Mouse (Mus musculus) stomach, postnatal 0 days (tissue): ENCODE data around the gene Dph7. TPM values are rescaled to one million over a fixed set of nuclear protein-coding genes. Genes with fewer than 3 reads are reported as not detected.
"Not testable (repeated sequence)": the region's sequence is repeated elsewhere in the genome, so short reads cannot be mapped to it uniquely, and the experiment has no call there.

ENCODE experiments used
- ATAC-seq: fragments of 200-750 bp; cut with Nextera tagmentation; 2 replicates; pipeline ENCODE4 v1.8.0; 2017; ENCODE audit not compliant: low FRiP score, low TSS enrichment
- DNase-seq: peaks from one replicate; pipeline ENCODE4 v3.0.0-alpha.2; 2016; ENCODE audit warnings: low spot score
- H3K27ac ChIP-seq: fragments of 300-500 bp; sonication (generic); replicated peaks from 2 replicates; pipeline ENCODE4 v1.5.1; 2014; ENCODE audit warnings: mild to moderate bottlenecking, control low read depth
- H3K27me3 ChIP-seq: fragments of 300-500 bp; sonication (generic); 2 replicates; pipeline ENCODE4 v1.6.1; 2014; ENCODE audit warnings: low read length; ENCODE audit not compliant: control insufficient read depth, insufficient read depth
- H3K36me3 ChIP-seq: fragments of 300-500 bp; sonication (generic); 2 replicates; pipeline ENCODE4 v1.6.1; 2014; ENCODE audit warnings: low read length, mixed read lengths; ENCODE audit not compliant: control insufficient read depth, insufficient read depth
- H3K4me1 ChIP-seq: fragments of 300-500 bp; sonication (generic); replicated peaks from 2 replicates; pipeline ENCODE4 v1.6.1; 2014; ENCODE audit warnings: antibody characterized with exemption; ENCODE audit not compliant: control insufficient read depth, insufficient read depth
- H3K4me2 ChIP-seq: fragments of 300-500 bp; sonication (generic); replicated peaks from 2 replicates; pipeline ENCODE4 v1.6.1; 2014; ENCODE audit warnings: low read depth, mild to moderate bottlenecking, control low read depth, moderate library complexity
- H3K4me3 ChIP-seq: fragments of 300-500 bp; sonication (generic); 2 replicates; pipeline ENCODE4 v1.5.1; 2014; ENCODE audit warnings: low read depth, low read length, control low read depth
- H3K9ac ChIP-seq: fragments of 300-500 bp; sonication (generic); 2 replicates; pipeline ENCODE4 v1.6.1; 2014; ENCODE audit warnings: mild to moderate bottlenecking, low read length, control low read depth, mixed read lengths
- H3K9me3 ChIP-seq: fragments of 300-500 bp; sonication (generic); 2 replicates; pipeline ENCODE4 v1.6.1; 2016; ENCODE audit warnings: low read length; ENCODE audit not compliant: control insufficient read depth
- CTCF ChIP-seq: IDR thresholded peaks from 2 replicates; pipeline ENCODE4 v1.5.1; 2016; ENCODE audit warnings: antibody characterized with exemption, low read depth, mild to moderate bottlenecking, moderate library complexity
- EP300 ChIP-seq: optimal IDR thresholded peaks from 2 replicates; pipeline ENCODE3; 2016; ENCODE audit warnings: antibody characterized with exemption
- WGBS: fragments of 180-500 bp; shearing (Covaris S2); extraction: QIAGEN DNeasy Blood & Tissue Kit; methylation state at CpG from one replicate; pipeline ENCODE4 v1.1.7; 2014; 5-methylcytosine and 5-hydroxymethylcytosine counted together
- polyA plus RNA-seq: library from polyadenylated mRNA; unstranded; fragments of >200 nt; fragmentation: Nextera tagmentation; extraction: Ambion mirVana; gene quantifications from 2 replicates; pipeline ENCODE4 v1.2.1, GENCODE M21; 2015

Dph7 gene
- polyA plus RNA-seq, 1 experiment from 2014 or later, result 12.1 TPM

DNA sequence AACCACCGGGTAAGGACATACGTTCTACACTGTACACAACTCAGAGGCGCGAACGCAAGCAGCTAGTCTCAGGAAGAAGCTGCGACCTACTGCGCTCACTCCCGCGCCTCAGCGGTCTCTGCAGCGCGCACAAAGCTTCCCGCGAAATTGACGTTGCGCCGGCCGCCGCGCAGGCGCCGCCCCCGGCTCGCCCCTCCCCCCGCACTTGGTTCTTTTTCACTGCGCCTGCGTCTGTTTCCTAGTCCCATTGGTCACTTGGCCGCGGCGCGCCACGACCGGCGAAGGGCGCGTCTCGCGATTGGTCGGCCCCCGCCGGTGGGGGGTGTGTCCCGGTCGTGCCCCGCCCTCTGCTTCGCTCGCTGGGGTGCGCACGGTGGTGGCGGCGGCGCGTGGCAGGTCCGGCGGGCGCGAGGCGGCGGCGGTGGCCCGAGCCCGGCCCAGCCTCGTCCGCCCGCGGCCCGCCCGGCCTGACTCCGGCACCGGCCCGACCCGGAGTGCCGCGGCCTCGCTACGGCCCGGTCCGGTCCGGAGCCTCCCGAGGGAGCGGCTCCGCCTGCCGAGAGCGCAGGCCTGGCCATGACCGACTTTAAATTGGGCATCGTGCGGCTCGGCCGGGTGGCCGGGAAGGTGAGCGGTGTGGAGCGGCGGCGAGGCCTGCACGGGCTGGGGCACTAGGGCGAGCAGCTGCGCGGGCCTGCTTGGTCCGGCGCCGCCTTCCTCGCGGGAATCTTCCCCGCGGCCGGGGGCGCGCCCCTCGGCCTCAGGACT lies 12.6 kb upstream of the Dph7 start, which contains the start of gene Zmynd19:
TSS of gene Zmynd19 (plus strand) at position 372 of the 768 bp plus-strand sequence.
- TF ChIP-seq CTCF (no peak), EP300 (no peak)
- Histone ChIP-seq H3K4me3 (peak within 1 kb of the TSS; percentile 86), H3K9ac (peak within 1 kb of the TSS; percentile 87), H3K4me1 (no peaks in the 10 kb centered on the region), H3K27ac (peak within 1 kb of the TSS; percentile 75), H3K36me3 (peaks cover 7% of the 10 kb centered on the region; the same call in 1 of the 2 replicates), H3K4me2 (peak within 1 kb of the TSS; percentile 97), H3K9me3 (no peaks in the 10 kb centered on the region), H3K27me3 (no peaks in the 10 kb centered on the region)
- peak; percentile 99 for ATAC-seq
- under 1% methylated on average over 61 of the region's 108 CpGs for WGBS
- DNase-seq, result peak; percentile 99

DNA sequence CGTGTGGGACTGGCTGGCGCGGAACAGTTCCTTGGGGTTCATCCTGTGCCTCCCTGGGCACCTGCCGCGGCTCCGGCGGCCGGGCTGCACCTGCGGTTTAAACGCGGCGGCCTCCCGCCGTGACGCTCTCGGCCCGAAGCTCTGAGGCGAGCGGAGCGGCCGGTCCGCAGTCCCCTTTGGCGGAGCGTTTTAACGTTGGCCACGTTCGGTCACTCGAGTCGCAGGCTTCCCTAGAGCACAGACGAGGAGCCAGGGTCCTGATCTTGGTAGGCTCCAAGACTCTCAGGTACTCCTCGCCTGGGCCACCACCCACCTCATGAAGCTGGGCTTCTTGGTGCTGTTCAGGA lies 12.0 kb upstream of the Dph7 start:
- under 1% methylated on average over 31 of the region's 31 CpGs for WGBS
- Histone ChIP-seq H3K4me3 (peak overlapping the region; percentile 86), H3K9me3 (no peaks in the 10 kb centered on the region), H3K4me1 (no peaks in the 10 kb centered on the region), H3K4me2 (peak overlapping the region; percentile 97), H3K9ac (peak overlapping the region; percentile 87), H3K36me3 (peaks cover 7% of the 10 kb centered on the region; the same call in 1 of the 2 replicates), H3K27ac (peak overlapping the region; percentile 75), H3K27me3 (no peaks in the 10 kb centered on the region)
- TF ChIP-seq CTCF (no peak), EP300 (no peak)
- ATAC-seq, result no peak
- DNase-seq, result peak; percentile 42

DNA sequence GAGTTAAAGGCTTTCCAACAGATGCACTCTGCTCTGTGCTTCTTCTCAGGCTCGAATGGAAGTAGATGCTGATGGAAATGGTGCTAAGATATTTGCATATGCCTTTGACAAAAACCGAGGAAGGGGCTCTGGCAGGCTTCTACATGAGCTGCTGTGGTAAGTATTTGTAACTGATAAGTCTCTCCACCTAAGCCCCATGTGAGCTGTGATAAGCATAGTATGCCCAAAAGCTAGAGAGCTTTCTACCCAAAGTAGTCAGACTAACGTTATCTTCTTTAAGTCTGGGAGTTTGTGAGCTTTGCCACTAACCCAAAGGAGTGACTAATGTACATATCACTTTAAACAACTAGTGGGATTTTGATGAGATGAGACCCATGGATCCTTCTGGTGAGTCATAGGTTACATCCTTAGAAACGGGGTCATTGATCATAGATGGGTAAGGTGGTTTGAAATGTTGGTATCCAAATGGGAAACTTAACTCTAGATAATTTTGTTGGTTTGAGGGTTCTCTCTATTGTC lies 9.6 kb upstream of the Dph7 start:
- TF ChIP-seq EP300, result no peak
- no peak for TF ChIP-seq CTCF
- no peaks in the 10 kb centered on the region for H3K4me1 ChIP-seq
- no peaks in the 10 kb centered on the region for H3K9me3 ChIP-seq
- no peak overlapping the region for H3K4me2 ChIP-seq
- H3K9ac ChIP-seq, result no peak overlapping the region
- WGBS, result 79% methylated on average over 4 of the region's 4 CpGs
- H3K36me3 ChIP-seq, result peaks cover 7% of the 10 kb centered on the region; the same call in 1 of the 2 replicates
- DNase-seq (no peak), ATAC-seq (no peak)
- no peak overlapping the region for H3K27ac ChIP-seq
- no peak overlapping the region for H3K4me3 ChIP-seq
- H3K27me3 ChIP-seq, result no peaks in the 10 kb centered on the region

DNA sequence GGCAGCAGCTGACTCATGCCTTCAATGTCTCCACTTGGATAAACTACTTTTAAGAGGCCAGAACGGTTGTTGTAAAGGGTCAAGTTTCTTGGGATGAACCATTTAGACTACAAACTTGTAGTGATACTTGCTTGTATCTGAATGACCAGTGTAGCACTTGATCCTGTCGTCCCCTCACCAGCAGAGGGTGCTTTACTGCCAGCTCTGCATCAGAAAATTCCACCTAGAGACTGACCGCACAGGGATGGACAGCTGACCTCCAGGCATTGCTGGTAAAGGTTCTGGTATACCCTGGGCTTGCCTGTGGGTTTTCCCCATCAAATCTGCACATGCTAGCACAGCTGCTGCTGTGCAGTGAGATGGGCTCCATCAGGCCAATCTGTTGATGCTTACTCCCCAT lies 1.3 kb upstream of the Dph7 start:
- Histone ChIP-seq H3K27me3 (no peaks in the 10 kb centered on the region), H3K4me2 (no peak overlapping the region), H3K9me3 (no peaks in the 10 kb centered on the region), H3K36me3 (0 out of 2 replicates have a peak, but pooled peaks cover 4% of the 10 kb centered on the region), H3K27ac (no peak overlapping the region), H3K4me3 (no peak overlapping the region), H3K9ac (no peak overlapping the region), H3K4me1 (no peaks in the 10 kb centered on the region)
- peak; percentile 76 for TF ChIP-seq CTCF
- no peak for TF ChIP-seq EP300
- WGBS, result 29% methylated on average over 3 of the region's 3 CpGs
- ATAC-seq (0 out of 2 replicates have a peak, but pooled peaks have one; percentile 8), DNase-seq (peak; percentile 56)

DNA sequence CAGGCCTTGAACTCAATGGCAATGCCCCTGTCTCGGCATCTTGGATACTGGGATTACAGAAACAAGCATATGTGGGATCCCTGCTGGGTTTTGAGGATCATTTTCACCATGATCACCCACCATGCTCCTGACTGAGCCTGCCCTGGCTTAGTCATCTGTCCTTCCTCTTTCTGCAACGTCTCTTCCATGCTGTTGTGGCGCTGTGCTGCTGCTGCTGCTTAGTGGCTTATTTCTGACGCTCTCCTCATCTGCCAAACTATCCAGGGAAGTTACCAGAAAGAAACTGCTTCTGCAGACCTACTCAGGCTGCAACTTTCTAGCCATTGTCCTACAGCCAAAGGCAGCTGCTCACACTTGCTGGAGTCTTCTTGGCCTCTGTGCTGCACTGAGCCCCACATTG lies 8.2 kb downstream of the Dph7 start:
- no peak overlapping the region for H3K4me2 ChIP-seq
- WGBS, result 81% methylated on average over 4 of the region's 4 CpGs
- H3K4me1 ChIP-seq, result no peaks in the 10 kb centered on the region; the same call in 1 of the 2 replicates
- no peak overlapping the region for H3K27ac ChIP-seq
- no peaks in the 10 kb centered on the region for H3K9me3 ChIP-seq
- DNase-seq (no peak), ATAC-seq (no peak)
- no peaks in the 10 kb centered on the region for H3K27me3 ChIP-seq
- H3K9ac ChIP-seq, result no peak overlapping the region
- peaks cover 21% of the 10 kb centered on the region; the same call in 1 of the 2 replicates for H3K36me3 ChIP-seq
- TF ChIP-seq EP300, result no peak
- TF ChIP-seq CTCF, result no peak
- H3K4me3 ChIP-seq, result no peak overlapping the region

DNA sequence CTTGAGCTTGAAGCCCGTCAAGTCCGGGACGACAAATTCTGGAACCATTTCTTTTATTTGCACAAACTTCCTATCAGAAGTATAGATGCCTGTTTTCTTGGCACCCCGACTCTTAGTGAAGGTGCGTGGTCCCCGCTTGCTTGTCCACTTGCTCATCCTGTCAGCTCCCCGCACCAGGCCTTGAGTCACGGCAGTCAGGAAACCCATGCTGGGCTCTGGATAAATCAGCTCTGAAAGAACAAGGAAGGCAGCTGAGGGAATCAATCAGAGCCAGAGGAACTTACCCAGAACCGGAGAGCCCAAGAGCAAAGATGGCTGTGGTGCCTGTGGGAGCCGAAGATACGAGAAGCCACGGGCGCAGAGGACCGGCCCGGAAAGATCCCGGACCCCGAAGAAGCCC lies 12.3 kb downstream of the Dph7 start:
- not testable (repeated sequence) for DNase-seq, H3K27me3 ChIP-seq, H3K9me3 ChIP-seq, H3K4me1 ChIP-seq, ATAC-seq
- peaks cover 14% of the 10 kb centered on the region; the same call in 1 of the 2 replicates for H3K36me3 ChIP-seq
- H3K4me3 ChIP-seq, result peak overlapping the region; percentile 70
- H3K9ac ChIP-seq, result peak overlapping the region; percentile 77
- peak overlapping the region; percentile 89 for H3K27ac ChIP-seq
- peak overlapping the region; percentile 96 for H3K4me2 ChIP-seq
- 2% methylated on average over 17 of the region's 17 CpGs for WGBS
